Mouse (Mus musculus): Measurements from ENCODE around the gene Hectd4.
A peak's percentile ranks its signal among the peaks of the same experiment; 100 is the strongest.

GRCm38 (mm10) chr5:121206540-121206939 is 13.5 kb upstream of the Hectd4 start:
- TF ChIP-seq ZMIZ1 (IDR thresholded peaks at IDR 0.05; ENCODE audit: low read depth, low read length), result 0 out of 2 replicates have a peak, but pooled peaks have one; percentile 0
- TF ChIP-seq E2F4 (IDR thresholded peaks at IDR 0.05; ENCODE audit: insufficient replicate concordance, low read depth, low read length), result no peak
